Mouse (Mus musculus): ENCODE results near the gene Pla2g4d. TPM values are rescaled to one million over a fixed set of nuclear protein-coding genes. Genes with fewer than 3 reads are reported as not detected.

The Pla2g4d gene
- total and polyA plus RNA-seq, 3 experiments, result not detected

DNA sequence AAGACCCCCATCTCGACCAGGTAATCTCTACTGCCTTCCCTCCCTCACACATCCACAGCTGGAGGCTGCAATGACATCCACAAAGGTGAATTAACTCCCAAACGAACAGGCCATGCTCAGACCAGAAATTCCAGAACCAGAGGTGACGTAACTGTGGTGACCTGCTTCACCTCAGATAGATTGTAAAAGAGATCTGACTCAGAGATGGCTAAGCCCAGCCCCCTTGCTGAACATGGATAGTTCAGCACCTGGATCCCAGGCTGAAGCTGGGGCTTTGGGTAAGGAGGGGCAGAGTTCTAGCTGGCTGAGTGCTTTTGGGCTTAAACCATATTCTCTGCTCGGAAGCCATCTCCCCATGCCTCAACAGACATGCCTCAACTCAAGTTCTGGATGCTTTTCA lies 26.1 kb upstream of the Pla2g4d start:
- Histone ChIP-seq H3K27me3 (replicated peaks) (no peaks in the 10 kb centered on the region), H3K9ac (ENCODE audit: insufficient read depth, low read depth) (no peak overlapping the region), H3K79me2 (replicated peaks; ENCODE audit: control insufficient read depth, extremely low read depth, insufficient read depth, poor library complexity, severe bottlenecking) (no peaks in the 10 kb centered on the region), H3K4me3 (replicated peaks in 1 of 3; ENCODE audit: low read depth in 2 of 3, low read length in 2 of 3, poor library complexity in 1 of 3) (no peak overlapping the region), H3K27ac (ENCODE audit: insufficient read depth, low read depth) (no peak overlapping the region), H3K4me2 (ENCODE audit: insufficient read depth, low read depth, poor library complexity, severe bottlenecking) (no peak overlapping the region), H3K9me3 (replicated peaks; ENCODE audit: low read length) (no peaks in the 10 kb centered on the region), H3K36me3 (replicated peaks in 1 of 2; ENCODE audit: control insufficient read depth in 1 of 2, insufficient read depth in 1 of 2, low read length in 1 of 2) (peaks cover 31 to 46% of the 10 kb centered on the region in 2 experiments), H3K4me1 (ENCODE audit: control insufficient read depth in 1 of 2, insufficient read depth in 2 of 2) (peaks cover 0 to 6% of the 10 kb centered on the region in 2 experiments; a peak in 1 of 4 replicates)
- DNase-seq (ENCODE audit: extremely low read depth), result no peak
- in situ Hi-C loops (cut with MboI; ENCODE audit: low pct_ligation_motif_present, low pct_unique_long_range_greater_than_20kb, low sequenced_read_pairs), result no loop called here
- no peak for TF ChIP-seq CTCF (conservative IDR thresholded peaks at IDR 0.05 in 1 of 2, IDR thresholded peaks at IDR 0.05 in 1 of 2; ENCODE audit: low read depth in 2 of 2, low read length in 2 of 2)
- no peak for TF ChIP-seq POLR2AphosphoS2 (IDR thresholded peaks at IDR 0.05; ENCODE audit: low read depth, low read length)
- TF ChIP-seq SIN3A (IDR thresholded peaks at IDR 0.05; ENCODE audit: low read length), result no peak
- dilution Hi-C loops (cut with MboI; ENCODE audit: extremely low pct_ligation_motif_present, extremely low pct_unique_long_range_greater_than_20kb, low sequenced_read_pairs), result no loop called here

- no peaks in the 10 kb centered on the region for H3K9me3 ChIP-seq (replicated peaks; ENCODE audit: low read length)
- H3K4me2 ChIP-seq (ENCODE audit: insufficient read depth, low read depth, poor library complexity, severe bottlenecking), result no peak overlapping the region
- no peak for DNase-seq (ENCODE audit: extremely low read depth)
- H3K27ac ChIP-seq (ENCODE audit: insufficient read depth, low read depth), result no peak overlapping the region
- in situ Hi-C loops (cut with MboI; ENCODE audit: low pct_ligation_motif_present, low pct_unique_long_range_greater_than_20kb, low sequenced_read_pairs) (no loop called here), dilution Hi-C loops (cut with MboI; ENCODE audit: extremely low pct_ligation_motif_present, extremely low pct_unique_long_range_greater_than_20kb, low sequenced_read_pairs) (no loop called here)
- no peak overlapping the region for H3K4me3 ChIP-seq (replicated peaks in 1 of 3; ENCODE audit: low read depth in 2 of 3, low read length in 2 of 3, poor library complexity in 1 of 3)
- peaks cover 31 to 44% of the 10 kb centered on the region in 2 experiments for H3K36me3 ChIP-seq (replicated peaks in 1 of 2; ENCODE audit: control insufficient read depth in 1 of 2, insufficient read depth in 1 of 2, low read length in 1 of 2)
- no peak overlapping the region for H3K9ac ChIP-seq (ENCODE audit: insufficient read depth, low read depth)
- H3K27me3 ChIP-seq (replicated peaks), result no peaks in the 10 kb centered on the region
- TF ChIP-seq ZKSCAN1 (IDR thresholded peaks at IDR 0.05; ENCODE audit: borderline replicate concordance, low read depth, low read length) (no peak), SMC3 (IDR thresholded peaks at IDR 0.05; ENCODE audit: low read depth, low read length) (no peak), HCFC1 (IDR thresholded peaks at IDR 0.05; ENCODE audit: low read depth, low read length) (no peak), MEF2A (IDR thresholded peaks at IDR 0.05; ENCODE audit: borderline replicate concordance, low read depth, low read length) (no peak), JUND (conservative IDR thresholded peaks at IDR 0.05; ENCODE audit: low read depth, low read length) (no peak), USF1 (IDR thresholded peaks at IDR 0.05; ENCODE audit: low read depth, low read length) (no peak), NRF1 (IDR thresholded peaks at IDR 0.05; ENCODE audit: low read depth, low read length) (no peak), JUN (IDR thresholded peaks at IDR 0.05; ENCODE audit: insufficient read depth, low read depth, low read length) (no peak), MAX (IDR thresholded peaks at IDR 0.05; ENCODE audit: low read length) (no peak), EP300 (IDR thresholded peaks at IDR 0.05; ENCODE audit: low read length) (no peak), BHLHE40 (IDR thresholded peaks at IDR 0.05; ENCODE audit: low read depth, low read length) (no peak), MAFK (IDR thresholded peaks at IDR 0.05; ENCODE audit: insufficient replicate concordance, low read length) (no peak), POLR2AphosphoS2 (IDR thresholded peaks at IDR 0.05; ENCODE audit: low read depth, low read length) (no peak), POLR2A (IDR thresholded peaks at IDR 0.05; ENCODE audit: low read depth, low read length) (no peak), CTCF (conservative IDR thresholded peaks at IDR 0.05 in 1 of 2, IDR thresholded peaks at IDR 0.05 in 1 of 2; ENCODE audit: low read depth in 2 of 2, low read length in 2 of 2) (no peak), UBTF (IDR thresholded peaks at IDR 0.05; ENCODE audit: low read depth, low read length) (no peak), E2F4 (IDR thresholded peaks at IDR 0.05; ENCODE audit: insufficient replicate concordance, low read depth, low read length) (no peak), IRF4 (IDR thresholded peaks at IDR 0.05; ENCODE audit: low read depth, low read length) (no peak), ZC3H11A (IDR thresholded peaks at IDR 0.05; ENCODE audit: low read depth, low read length) (no peak)
- no peaks in the 10 kb centered on the region for H3K79me2 ChIP-seq (replicated peaks; ENCODE audit: control insufficient read depth, extremely low read depth, insufficient read depth, poor library complexity, severe bottlenecking)
- peaks cover 0 to 6% of the 10 kb centered on the region in 2 experiments; a peak in 1 of 4 replicates for H3K4me1 ChIP-seq (ENCODE audit: control insufficient read depth in 1 of 2, insufficient read depth in 2 of 2)
Measured at GRCm38 (mm10) chr2:120314487-120314886, 25.5 kb upstream of the Pla2g4d start.

Data from CH12.LX (cell line).